Mouse (Mus musculus): ENCODE results near the gene Bag6.

DNA sequence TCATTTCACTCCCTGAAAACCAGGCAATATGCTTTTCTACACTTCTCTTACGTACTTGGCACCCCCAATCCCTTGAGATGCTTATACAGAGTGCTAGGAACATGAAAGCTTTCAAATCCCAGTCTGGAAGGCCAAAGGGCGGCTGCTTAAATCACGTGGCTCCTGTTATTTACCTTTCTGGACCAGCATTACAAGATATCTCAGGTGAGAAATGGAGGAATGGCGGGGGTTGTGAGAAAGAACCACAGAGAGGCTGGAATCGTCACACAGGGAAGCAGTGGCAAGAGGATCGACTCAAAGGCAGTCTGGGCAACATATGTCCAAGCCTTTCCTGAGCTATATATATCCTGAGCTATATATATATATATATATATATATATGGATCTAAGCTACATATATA, 9.4 kb upstream of the Bag6 start:
- TF ChIP-seq CTCF (IDR thresholded peaks at IDR 0.05; ENCODE audit: extremely low read depth, insufficient read depth, low read length) (no peak), POLR2A (IDR thresholded peaks at IDR 0.05; ENCODE audit: extremely low read depth, insufficient read depth, low read length) (no peak)

Measured in cortical plate, adult 2 months (tissue).